Mouse (Mus musculus) kidney, embryonic 16.5 days (tissue): ENCODE data around the gene Cblc. TPM values are rescaled to one million over a fixed set of nuclear protein-coding genes. Genes with fewer than 3 reads are reported as not detected.

ENCODE experiments used
- ATAC-seq: fragments of 200-750 bp; cut with Nextera tagmentation; 2 replicates; pipeline ENCODE4 v1.8.0; 2017; ENCODE audit warnings: moderate TSS enrichment; ENCODE audit not compliant: low FRiP score, low TSS enrichment
- H3K27ac ChIP-seq: fragments of 300-500 bp; sonication (generic); 2 replicates; pipeline ENCODE4 v1.5.1; 2014; ENCODE audit warnings: low read length
- H3K27me3 ChIP-seq: fragments of 300-500 bp; sonication (generic); 2 replicates; pipeline ENCODE4 v1.6.1; 2014; ENCODE audit warnings: low read length, control low read depth, mixed read lengths; ENCODE audit not compliant: insufficient read depth
- H3K36me3 ChIP-seq: fragments of 300-500 bp; sonication (generic); 2 replicates; pipeline ENCODE4 v1.6.1; 2014; ENCODE audit warnings: low read length, control low read depth, mixed read lengths; ENCODE audit not compliant: insufficient read depth
- H3K4me1 ChIP-seq: fragments of 300-500 bp; sonication (generic); 2 replicates; pipeline ENCODE4 v1.6.1; 2014; ENCODE audit warnings: low read length, control low read depth, mixed read lengths; ENCODE audit not compliant: insufficient read depth
- H3K4me2 ChIP-seq: fragments of 300-500 bp; sonication (generic); replicated peaks from 2 replicates; pipeline ENCODE4 v1.6.1; 2014; ENCODE audit warnings: low read depth, low read length
- H3K4me3 ChIP-seq: fragments of 300-500 bp; sonication (generic); 2 replicates; pipeline ENCODE4 v1.5.1; 2014; ENCODE audit warnings: mild to moderate bottlenecking, low read length
- H3K9ac ChIP-seq: fragments of 300-500 bp; sonication (generic); replicated peaks from 2 replicates; pipeline ENCODE4 v1.6.1; 2014; ENCODE audit warnings: low read length
- H3K9me3 ChIP-seq: fragments of 300-500 bp; sonication (generic); 2 replicates; pipeline ENCODE4 v1.6.1; 2016; ENCODE audit warnings: low read length, control low read depth
- WGBS: fragments of 180-500 bp; shearing (Covaris S2); extraction: QIAGEN DNeasy Blood & Tissue Kit; methylation state at CpG from one replicate; pipeline ENCODE4 v1.1.7; 2014; 5-methylcytosine and 5-hydroxymethylcytosine counted together
- polyA plus RNA-seq: library from polyadenylated mRNA; unstranded; fragments of >200 nt; fragmentation: Nextera tagmentation; extraction: Ambion mirVana; gene quantifications from 2 replicates; pipeline ENCODE4 v1.2.1, GENCODE M21; 2015

Cblc gene
- polyA plus RNA-seq, 1 experiment from 2014 or later = 9.4 TPM

GRCm38 (mm10) chr7:19758623-19759022 lies 38.0 kb downstream of the Cblc start:
- ATAC-seq = no peak
- H3K4me3 ChIP-seq = no peak overlapping the region
- peaks cover 28% of the 10 kb centered on the region for H3K36me3 ChIP-seq
- H3K9ac ChIP-seq = no peak overlapping the region
- H3K9me3 ChIP-seq = no peaks in the 10 kb centered on the region
- no peak overlapping the region for H3K4me2 ChIP-seq
- peaks cover 14% of the 10 kb centered on the region for H3K4me1 ChIP-seq
- no peaks in the 10 kb centered on the region for H3K27me3 ChIP-seq
- 92% methylated on average over 13 of the region's 13 CpGs for WGBS
- no peak overlapping the region for H3K27ac ChIP-seq

DNA sequence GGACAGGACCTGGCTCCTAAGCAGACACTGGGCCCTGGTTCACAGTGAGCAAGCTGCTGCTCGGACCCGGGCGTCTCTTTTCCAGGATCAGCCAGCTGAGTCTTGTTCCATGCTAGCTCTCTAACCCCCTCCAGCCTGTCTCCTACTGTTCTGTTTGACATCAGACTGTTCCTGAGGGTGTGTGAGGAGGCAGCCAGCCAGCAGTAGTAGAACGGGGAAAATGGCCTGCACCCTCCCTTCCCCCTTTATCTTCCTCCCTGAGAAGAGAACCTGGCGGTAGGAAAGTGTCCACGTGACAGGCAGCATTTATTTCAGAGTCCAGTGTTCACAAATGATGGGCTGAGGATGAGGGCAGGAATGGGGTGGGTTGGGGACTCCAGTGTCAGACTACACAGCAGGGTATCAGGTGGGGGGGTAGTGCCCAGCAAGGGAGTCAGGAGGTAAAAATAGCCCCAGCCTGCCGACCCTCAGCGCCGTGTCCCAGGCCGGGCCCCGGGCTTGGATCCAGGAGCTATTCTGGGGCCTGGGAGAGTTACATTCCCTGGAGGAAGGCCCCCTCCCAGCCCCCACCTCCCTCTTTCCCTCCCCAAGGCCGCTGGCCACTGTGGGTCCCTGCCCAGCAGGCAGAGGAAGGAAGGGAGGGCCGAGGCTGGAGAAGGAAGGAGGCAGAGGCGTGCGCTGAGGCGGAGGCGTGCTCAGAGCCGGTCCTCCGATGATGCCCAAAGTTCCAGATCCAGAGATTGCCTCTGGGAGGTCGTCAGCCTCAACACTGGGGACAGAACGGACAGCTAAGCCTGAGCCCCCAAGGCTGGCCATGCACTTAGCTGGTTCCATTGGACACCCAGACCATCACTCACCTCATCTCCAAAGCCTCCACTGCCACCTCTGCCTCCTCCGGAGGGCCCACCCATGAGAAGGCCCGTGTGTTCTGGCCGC lies 40.5 kb downstream of the Cblc start:
- peak; percentile 73 for ATAC-seq
- H3K4me3 ChIP-seq = no peak overlapping the region
- no peaks in the 10 kb centered on the region for H3K27me3 ChIP-seq
- H3K27ac ChIP-seq = peak overlapping the region; percentile 73
- H3K4me1 ChIP-seq = peaks cover 14% of the 10 kb centered on the region
- H3K36me3 ChIP-seq = peaks cover 12% of the 10 kb centered on the region
- peak overlapping the region; percentile 17; the same call in 1 of the 2 replicates for H3K4me2 ChIP-seq
- H3K9ac ChIP-seq = no peak overlapping the region
- no peaks in the 10 kb centered on the region for H3K9me3 ChIP-seq
- WGBS = 59% methylated on average over 22 of the region's 24 CpGs

- ATAC-seq = no peak
- H3K9ac ChIP-seq = no peak overlapping the region
- H3K9me3 ChIP-seq = no peaks in the 10 kb centered on the region
- 84% methylated on average over 2 of the region's 2 CpGs for WGBS
- H3K4me3 ChIP-seq = no peak overlapping the region
- H3K36me3 ChIP-seq = peaks cover 12% of the 10 kb centered on the region
- H3K27ac ChIP-seq = peak overlapping the region; percentile 73
- no peaks in the 10 kb centered on the region for H3K27me3 ChIP-seq
- peaks cover 22% of the 10 kb centered on the region for H3K4me1 ChIP-seq
- H3K4me2 ChIP-seq = no peak overlapping the region
These were observed 41.6 kb downstream of the Cblc start for GRCm38 (mm10) chr7:19755008-19755407.

GRCm38 (mm10) chr7:19754065-19754464 lies 42.5 kb downstream of the Cblc start:
- ATAC-seq = no peak
- Histone ChIP-seq H3K9me3 (no peaks in the 10 kb centered on the region), H3K27me3 (no peaks in the 10 kb centered on the region), H3K27ac (no peak overlapping the region), H3K36me3 (peaks cover 11% of the 10 kb centered on the region), H3K9ac (no peak overlapping the region), H3K4me1 (peaks cover 24% of the 10 kb centered on the region), H3K4me3 (no peak overlapping the region), H3K4me2 (no peak overlapping the region)
- WGBS = 84% methylated on average over 1 of the region's 1 CpGs

DNA sequence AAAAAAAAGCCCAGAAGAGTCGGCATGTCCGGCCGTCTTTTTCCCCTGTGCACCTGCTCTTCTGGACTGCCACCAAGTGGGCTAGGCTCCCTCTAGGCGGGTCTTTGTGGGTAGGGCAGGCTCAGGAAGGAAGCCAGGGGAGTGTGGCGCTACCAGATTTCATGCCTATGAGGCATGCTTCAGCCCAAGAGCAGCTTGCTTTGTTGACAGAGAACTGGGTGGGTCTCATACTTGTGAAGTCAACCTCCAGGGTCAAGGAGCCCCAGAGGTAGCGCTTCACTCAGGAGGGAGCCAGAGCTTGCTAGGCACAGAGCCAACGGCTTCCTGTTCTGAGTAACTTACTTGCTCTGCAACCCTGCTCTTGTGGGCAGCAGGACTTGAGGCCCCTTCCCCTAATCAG lies 43.0 kb downstream of the Cblc start:
- H3K4me1 ChIP-seq = peaks cover 24% of the 10 kb centered on the region
- H3K36me3 ChIP-seq = peaks cover 7% of the 10 kb centered on the region
- no peak overlapping the region for H3K4me3 ChIP-seq
- H3K9me3 ChIP-seq = no peaks in the 10 kb centered on the region
- H3K4me2 ChIP-seq = no peak overlapping the region
- no peak overlapping the region for H3K27ac ChIP-seq
- ATAC-seq = no peak
- H3K9ac ChIP-seq = no peak overlapping the region
- no peaks in the 10 kb centered on the region for H3K27me3 ChIP-seq
- WGBS = 68% methylated on average over 7 of the region's 7 CpGs

- Histone ChIP-seq H3K4me1 (peaks cover 31% of the 10 kb centered on the region), H3K9me3 (no peaks in the 10 kb centered on the region), H3K9ac (no peak overlapping the region), H3K4me2 (no peak overlapping the region), H3K36me3 (no peaks in the 10 kb centered on the region), H3K4me3 (no peak overlapping the region), H3K27ac (no peak overlapping the region), H3K27me3 (no peaks in the 10 kb centered on the region)
- WGBS = 77% methylated on average over 8 of the region's 8 CpGs
- no peak for ATAC-seq
These were observed 44.0 kb downstream of the Cblc start for GRCm38 (mm10) chr7:19752652-19753051.

GRCm38 (mm10) chr7:19751070-19751383 lies 45.6 kb downstream of the Cblc start:
- ATAC-seq = no peak
- peak overlapping the region; percentile 92 for H3K27ac ChIP-seq
- no peak overlapping the region for H3K4me3 ChIP-seq
- H3K4me1 ChIP-seq = peaks cover 40% of the 10 kb centered on the region
- WGBS = 65% methylated on average over 4 of the region's 4 CpGs
- no peaks in the 10 kb centered on the region for H3K9me3 ChIP-seq
- H3K27me3 ChIP-seq = no peaks in the 10 kb centered on the region
- no peak overlapping the region for H3K9ac ChIP-seq
- H3K4me2 ChIP-seq = peak overlapping the region; percentile 87; the same call in 1 of the 2 replicates
- no peaks in the 10 kb centered on the region for H3K36me3 ChIP-seq

DNA sequence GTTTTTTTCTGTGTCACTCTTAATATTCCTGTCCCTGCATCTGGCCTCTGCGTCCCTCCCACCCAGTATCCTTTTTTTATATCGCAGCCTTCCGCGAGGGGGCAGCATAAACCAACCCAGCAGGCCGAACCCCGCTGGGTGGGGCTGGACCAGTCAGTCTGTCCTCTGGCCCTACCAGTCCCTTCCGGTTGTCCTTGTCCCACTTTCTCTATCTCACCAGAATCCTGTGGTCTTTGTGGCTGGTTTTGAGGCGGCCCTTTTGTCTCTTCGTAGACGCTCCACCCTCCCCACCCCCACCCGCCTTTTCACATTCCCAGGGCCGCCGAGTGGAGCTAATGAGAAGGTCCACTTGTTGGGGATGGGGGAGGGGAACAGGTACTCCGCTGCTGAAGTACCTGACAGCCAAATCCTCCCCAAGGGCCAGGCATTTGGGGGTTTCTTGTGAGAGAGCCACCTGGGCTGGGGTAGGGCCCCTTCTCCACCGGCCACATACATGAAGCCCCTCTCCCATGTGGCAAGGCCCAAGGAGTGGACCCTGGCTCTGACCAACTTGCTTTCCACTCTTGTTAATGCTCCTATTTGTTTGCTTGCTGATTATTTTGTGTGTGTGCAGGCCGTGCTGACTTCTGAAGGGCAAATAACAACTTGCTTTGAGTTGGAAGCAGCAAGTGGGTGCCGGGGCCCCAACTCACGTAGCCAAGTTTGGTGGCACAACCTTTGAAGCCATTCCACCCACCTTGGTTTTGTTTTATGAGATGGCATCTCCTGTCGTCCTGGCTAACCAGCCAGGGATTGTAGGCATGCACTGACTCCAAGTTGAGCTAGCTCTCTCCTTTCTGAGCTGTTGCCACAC lies 46.2 kb downstream of the Cblc start, which contains the start of gene Nectin2:
Gene Nectin2 (minus strand): TSS at position 267 of the 853 bp plus-strand sequence.
- peak within 1 kb of the TSS; percentile 72 for H3K4me3 ChIP-seq
- ATAC-seq = peak; percentile 55
- no peaks in the 10 kb centered on the region for H3K9me3 ChIP-seq
- no peaks in the 10 kb centered on the region for H3K36me3 ChIP-seq
- H3K27me3 ChIP-seq = no peaks in the 10 kb centered on the region
- peak within 1 kb of the TSS; percentile 87 for H3K4me2 ChIP-seq
- 18% methylated on average over 19 of the region's 19 CpGs for WGBS
- H3K27ac ChIP-seq = peak within 1 kb of the TSS; percentile 92
- H3K9ac ChIP-seq = peak within 1 kb of the TSS; percentile 81
- peaks cover 40% of the 10 kb centered on the region for H3K4me1 ChIP-seq

DNA sequence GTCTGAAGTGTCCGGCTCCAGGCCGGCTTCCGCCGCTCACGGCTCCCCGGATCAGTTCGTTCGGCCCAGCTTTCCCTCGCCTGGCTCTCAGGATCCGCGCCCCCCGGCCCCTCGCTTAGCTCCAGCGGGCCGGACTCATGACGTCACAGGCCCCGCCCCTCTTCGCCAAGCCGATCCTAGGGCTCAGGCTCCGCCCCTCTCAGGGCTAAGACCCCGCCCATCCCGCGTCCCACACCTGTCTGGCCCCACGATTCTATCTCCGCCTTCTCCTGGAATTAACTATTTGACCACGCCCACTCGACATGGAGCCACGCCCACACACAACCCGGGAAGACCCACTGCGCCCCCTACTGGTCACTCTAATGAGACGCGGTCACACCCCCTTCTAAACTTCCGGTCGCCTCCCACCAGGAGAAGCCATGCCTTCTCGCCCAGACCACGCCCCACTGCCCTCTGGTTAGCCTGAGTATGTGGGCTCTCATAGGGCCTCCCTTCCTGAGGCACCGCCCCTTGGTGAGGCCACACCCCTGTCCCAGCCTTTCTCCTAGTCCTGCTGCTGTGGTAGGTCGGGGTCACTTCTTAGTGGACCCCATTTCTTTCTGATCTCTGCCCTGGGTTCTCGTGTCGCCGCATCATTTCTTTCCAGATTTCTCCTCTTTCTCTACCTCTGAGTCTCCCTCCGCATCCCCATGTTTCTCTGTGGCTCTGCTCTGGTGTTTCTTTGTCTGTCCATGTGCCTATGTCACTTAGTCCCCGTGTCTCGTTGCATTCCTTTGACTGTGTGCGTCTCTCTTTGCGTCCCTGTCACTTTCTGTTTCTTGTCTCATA lies 47.0 kb downstream of the Cblc start:
- Histone ChIP-seq H3K4me3 (peak overlapping the region; percentile 72), H3K9ac (peak overlapping the region; percentile 81), H3K4me1 (peaks cover 47% of the 10 kb centered on the region), H3K27ac (peak overlapping the region; percentile 92), H3K9me3 (no peaks in the 10 kb centered on the region), H3K36me3 (no peaks in the 10 kb centered on the region), H3K27me3 (no peaks in the 10 kb centered on the region), H3K4me2 (peak overlapping the region; percentile 87)
- ATAC-seq = peak; percentile 95
- under 1% methylated on average over 46 of the region's 46 CpGs for WGBS
